Comparison of ENCODE assay signal across 28 mouse cellular contexts in genomic region chr7:43855709-43856108, GRCm38 (mm10). TPM values are rescaled to one million over a fixed set of nuclear protein-coding genes. Genes with fewer than 3 reads are reported as not detected.
"Had no signal": no experiment of that assay in that cellular context is flagged by ENCODE, and none has a peak within 500 bp of the region (broad histone marks: within the 10 kb centered on the region; RNA-seq: fewer than 3 reads in every experiment).

No protein-coding gene starts in this region.

- H3K27me3 ChIP-seq: heart, embryonic 12.5 days; hindbrain, embryonic 12.5 days; intestine, embryonic 15.5 days had no signal

- DNase-seq: gastrocnemius, adult 2 months; gastrocnemius, postnatal 10 days; gastrocnemius, postnatal 25 days; heart, adult 18-20 months; heart, postnatal 10 days; heart, postnatal 4 days; kidney, adult 18-20 months; kidney, adult 8-10 months; kidney, postnatal 10 days; kidney, postnatal 4 days had no signal

- H3K36me3 ChIP-seq: heart, embryonic 10.5 days; heart, embryonic 12.5 days; hindbrain, embryonic 10.5 days; hindbrain, embryonic 12.5 days; intestine, embryonic 15.5 days; limb, embryonic 10.5 days had no signal

- H3K4me2 ChIP-seq: heart, embryonic 12.5 days; hindbrain, embryonic 12.5 days; hindbrain, embryonic 14.5 days; intestine, embryonic 15.5 days had no signal

- ATAC-seq: forebrain, embryonic 16.5 days; hindbrain, embryonic 16.5 days; inflammation-experienced regulatory T-cells, adult 6 months; intestine, embryonic 15.5 days; intestine, postnatal 0 days had no signal

- H3K9me3 ChIP-seq: hindbrain, embryonic 12.5 days; intestine, embryonic 15.5 days; limb, embryonic 10.5 days had no signal

- H3K4me1 ChIP-seq: heart, embryonic 10.5 days; heart, embryonic 12.5 days; hindbrain, embryonic 12.5 days; intestine, embryonic 15.5 days; limb, embryonic 10.5 days had no signal

- H3K9ac ChIP-seq: heart, embryonic 12.5 days; hindbrain, embryonic 12.5 days; hindbrain, embryonic 14.5 days; intestine, embryonic 15.5 days had no signal

- H3K4me3 ChIP-seq: gastrocnemius, adult 2 months; heart, embryonic 10.5 days; heart, embryonic 12.5 days; hindbrain, embryonic 10.5 days; hindbrain, embryonic 12.5 days; intestine, embryonic 15.5 days; layer of hippocampus, adult 2 months; left cerebral cortex, adult 2 months; limb, embryonic 10.5 days had no signal

- H3K27ac ChIP-seq: gastrocnemius, adult 2 months; heart, embryonic 10.5 days; hindbrain, embryonic 10.5 days; hindbrain, embryonic 12.5 days; hindbrain, embryonic 14.5 days; intestine, embryonic 15.5 days; layer of hippocampus, adult 2 months; left cerebral cortex, adult 2 months; limb, embryonic 10.5 days had no signal

RNA-seq across cellular contexts. Expression of gene Klk5, which starts 13.9 kb away (rescaled TPM):
- polyA plus RNA-seq: forebrain, embryonic 16.5 days; frontal cortex, adult 2 months; heart, embryonic 12.5 days; heart, embryonic 14.5 days; heart, embryonic 16.5 days; hindbrain, embryonic 14.5 days; hindbrain, embryonic 16.5 days; inflammation-experienced regulatory T-cells, adult 6 months; intestine, embryonic 15.5 days; intestine, postnatal 0 days; kidney, embryonic 14.5 days; kidney, embryonic 16.5 days; limb, embryonic 10.5 days had no signal

RNA-seq across cellular contexts. Expression of gene Klk4, which starts 25.3 kb away (rescaled TPM):
- polyA plus RNA-seq: frontal cortex, adult 2 months; heart, embryonic 14.5 days; inflammation-experienced regulatory T-cells, adult 6 months; intestine, embryonic 15.5 days; intestine, postnatal 0 days; kidney, embryonic 16.5 days; limb, embryonic 10.5 days had no signal

RNA-seq across cellular contexts. Expression of gene Klk6, which starts 31.4 kb away (rescaled TPM):
- polyA plus RNA-seq: forebrain, embryonic 16.5 days; heart, embryonic 10.5 days; heart, embryonic 12.5 days; heart, embryonic 14.5 days; heart, embryonic 16.5 days; hindbrain, embryonic 10.5 days; hindbrain, embryonic 12.5 days; hindbrain, embryonic 14.5 days; hindbrain, embryonic 16.5 days; intestine, embryonic 15.5 days; intestine, postnatal 0 days; kidney, embryonic 14.5 days; kidney, embryonic 16.5 days; limb, embryonic 10.5 days had no signal

RNA-seq across cellular contexts. Expression of gene Klk7, which starts 44.6 kb away (rescaled TPM):
- polyA plus RNA-seq: forebrain, embryonic 16.5 days; frontal cortex, adult 2 months; heart, embryonic 10.5 days; heart, embryonic 16.5 days; hindbrain, embryonic 10.5 days; hindbrain, embryonic 12.5 days; hindbrain, embryonic 14.5 days; hindbrain, embryonic 16.5 days; intestine, embryonic 15.5 days; intestine, postnatal 0 days; kidney, embryonic 14.5 days; limb, embryonic 10.5 days had no signal
